Mouse (Mus musculus) midbrain, embryonic 14.5 days (tissue): ENCODE results near the gene Cyp2d22. TPM values are rescaled to one million over a fixed set of nuclear protein-coding genes. Genes with fewer than 3 reads are reported as not detected.

Experiments used
- ATAC-seq: fragments of 200-750 bp; cut with Nextera tagmentation; 2 replicates; pipeline ENCODE4 v1.8.0; 2017; ENCODE audit warnings: moderate number of reproducible peaks, moderate library complexity; ENCODE audit not compliant: low FRiP score, low TSS enrichment
- DNase-seq: peaks from one replicate; pipeline ENCODE4 v3.0.0-alpha.2; 2015
- H3K27ac ChIP-seq: fragments of 300-500 bp; sonication (generic); replicated peaks from 2 replicates; pipeline ENCODE4 v1.5.1; 2014; ENCODE audit warnings: mild to moderate bottlenecking, low read depth, low read length, moderate library complexity
- H3K27me3 ChIP-seq: fragments of 300-500 bp; sonication (generic); 2 replicates; pipeline ENCODE4 v1.6.1; 2014; ENCODE audit warnings: low read length, control low read depth, mixed read lengths; ENCODE audit not compliant: control insufficient read depth, insufficient read depth
- H3K36me3 ChIP-seq: fragments of 300-500 bp; sonication (generic); 2 replicates; pipeline ENCODE4 v1.6.1; 2014; ENCODE audit warnings: low read length, control low read depth; ENCODE audit not compliant: control insufficient read depth, insufficient read depth
- H3K4me1 ChIP-seq: fragments of 300-500 bp; sonication (generic); 2 replicates; pipeline ENCODE4 v1.6.1; 2014; ENCODE audit warnings: mild to moderate bottlenecking, antibody characterized with exemption, low read length, control low read depth; ENCODE audit not compliant: control insufficient read depth, insufficient read depth
- H3K4me2 ChIP-seq: fragments of 300-500 bp; sonication (generic); 2 replicates; pipeline ENCODE4 v1.6.1; 2014; ENCODE audit warnings: mild to moderate bottlenecking, low read length, moderate library complexity
- H3K4me3 ChIP-seq: fragments of 300-500 bp; sonication (generic); replicated peaks from 2 replicates; pipeline ENCODE4 v1.5.1; 2014; ENCODE audit warnings: low read depth, low read length
- H3K9ac ChIP-seq: fragments of 300-500 bp; sonication (generic); replicated peaks from 2 replicates; pipeline ENCODE4 v1.6.1; 2014; ENCODE audit warnings: mild to moderate bottlenecking, low read length, moderate library complexity
- H3K9me3 ChIP-seq: fragments of 300-500 bp; sonication (generic); 2 replicates; pipeline ENCODE4 v1.6.1; 2016; ENCODE audit warnings: low read length, control low read depth, mixed read lengths; ENCODE audit not compliant: control insufficient read depth
- WGBS: fragments of 180-500 bp; shearing (Covaris S2); extraction: QIAGEN DNeasy Blood & Tissue Kit; methylation state at CpG from one replicate; pipeline ENCODE4 v1.1.7; 2014; 5-methylcytosine and 5-hydroxymethylcytosine counted together
- polyA plus RNA-seq: library from polyadenylated mRNA; unstranded; fragments of >200 nt; fragmentation: Nextera tagmentation; extraction: Ambion mirVana; gene quantifications from 2 replicates; pipeline ENCODE4 v1.2.1, GENCODE M21; 2014

Gene Cyp2d22
- polyA plus RNA-seq: 0.76 and 2.1 TPM in 2 replicates

GRCm38 (mm10) chr15:82379871-82380713 lies at the start of gene Cyp2d22:
Gene Cyp2d22 (minus strand): TSS chr15:82380260.
- Histone ChIP-seq H3K36me3 (no peaks in the 10 kb centered on the region), H3K27me3 (no peaks in the 10 kb centered on the region), H3K4me3 (peak within 1 kb of the TSS; percentile 29), H3K9me3 (no peaks in the 10 kb centered on the region), H3K9ac (peak within 1 kb of the TSS; percentile 40; the same call in 1 of the 2 replicates), H3K4me2 (peak within 1 kb of the TSS; percentile 54), H3K27ac (no peak within 1 kb of the TSS), H3K4me1 (peaks cover 8% of the 10 kb centered on the region)
- ATAC-seq: peak; percentile 55
- DNase-seq: peak; percentile 49
- under 1% methylated on average over 19 of the region's 24 CpGs for WGBS

DNA sequence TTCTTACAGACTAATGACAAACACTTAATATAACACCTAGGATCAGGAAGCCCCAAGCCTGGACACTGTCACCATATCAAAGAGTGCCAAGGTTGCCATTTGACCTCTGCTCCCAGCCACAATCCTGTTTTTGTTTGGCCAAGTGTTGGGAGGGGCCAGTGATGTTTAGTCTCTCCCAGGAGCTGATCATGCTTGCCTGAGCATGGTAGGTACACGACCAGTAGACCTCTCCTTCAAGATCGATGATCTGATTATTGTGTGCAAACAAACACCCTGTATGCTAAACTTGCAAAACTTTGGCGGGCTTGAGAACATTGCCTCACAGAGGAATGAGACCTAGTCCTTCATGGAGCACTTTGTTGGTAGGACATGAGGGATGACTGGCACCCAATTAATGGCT lies 43.4 kb upstream of the Cyp2d22 start:
- no peaks in the 10 kb centered on the region for H3K4me1 ChIP-seq
- H3K27ac ChIP-seq: no peak overlapping the region
- no peak overlapping the region for H3K4me3 ChIP-seq
- no peaks in the 10 kb centered on the region for H3K27me3 ChIP-seq
- H3K4me2 ChIP-seq: no peak overlapping the region
- H3K36me3 ChIP-seq: no peaks in the 10 kb centered on the region
- no peak overlapping the region for H3K9ac ChIP-seq
- no peak for DNase-seq
- 90% methylated on average over 3 of the region's 3 CpGs for WGBS
- ATAC-seq: no peak
- H3K9me3 ChIP-seq: no peaks in the 10 kb centered on the region

DNA sequence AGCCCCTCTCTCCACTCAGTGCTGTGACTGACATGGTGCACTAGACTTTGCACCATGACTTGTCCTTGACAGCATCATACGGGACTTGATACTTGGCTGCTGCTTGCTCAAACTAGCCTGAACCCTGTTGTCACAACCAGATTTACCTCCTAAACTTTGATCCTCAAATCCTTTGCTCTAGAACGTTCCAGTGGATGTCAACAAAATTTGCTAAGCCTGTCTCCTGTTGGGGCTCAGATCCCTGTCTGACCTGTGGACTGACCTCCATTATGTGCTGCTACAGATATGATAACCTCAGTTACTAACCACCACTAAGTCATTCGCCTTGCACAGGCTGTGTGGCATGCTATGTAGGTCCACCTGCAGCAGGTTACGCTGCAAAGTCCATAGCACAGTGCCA lies 42.9 kb upstream of the Cyp2d22 start:
- Histone ChIP-seq H3K4me3 (no peak overlapping the region), H3K27ac (no peak overlapping the region), H3K4me1 (no peaks in the 10 kb centered on the region), H3K9ac (no peak overlapping the region), H3K4me2 (no peak overlapping the region), H3K9me3 (no peaks in the 10 kb centered on the region), H3K36me3 (no peaks in the 10 kb centered on the region), H3K27me3 (no peaks in the 10 kb centered on the region)
- no peak for ATAC-seq
- DNase-seq: no peak
- WGBS: 82% methylated on average over 4 of the region's 4 CpGs

DNA sequence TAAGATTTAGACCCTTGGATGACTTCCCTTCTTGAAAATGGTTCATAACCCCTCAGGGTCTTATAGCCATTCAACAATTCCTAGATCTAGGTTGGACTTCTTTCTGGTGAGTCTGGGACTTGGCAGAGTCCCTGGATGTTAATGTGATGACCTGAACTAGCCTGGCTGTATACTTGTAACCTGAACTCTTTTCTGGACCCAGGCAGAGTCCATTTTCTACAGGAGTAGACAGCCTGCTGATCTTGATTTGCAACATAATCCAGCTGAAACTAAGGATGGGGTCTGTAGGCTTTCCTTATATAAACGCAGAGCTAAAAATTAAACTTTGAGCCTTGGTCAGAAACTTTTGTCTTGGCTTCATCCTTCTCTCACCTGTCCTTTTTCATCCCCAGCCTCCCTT lies 38.6 kb upstream of the Cyp2d22 start:
- H3K4me3 ChIP-seq: no peak overlapping the region
- no peak overlapping the region for H3K9ac ChIP-seq
- DNase-seq (no peak), ATAC-seq (no peak)
- no peak overlapping the region for H3K27ac ChIP-seq
- no peaks in the 10 kb centered on the region for H3K36me3 ChIP-seq
- no peaks in the 10 kb centered on the region for H3K27me3 ChIP-seq
- H3K4me1 ChIP-seq: 0 out of 2 replicates have a peak, but pooled peaks cover 4% of the 10 kb centered on the region
- H3K4me2 ChIP-seq: no peak overlapping the region
- WGBS: 82% methylated on average over 1 of the region's 1 CpGs
- H3K9me3 ChIP-seq: no peaks in the 10 kb centered on the region

DNA sequence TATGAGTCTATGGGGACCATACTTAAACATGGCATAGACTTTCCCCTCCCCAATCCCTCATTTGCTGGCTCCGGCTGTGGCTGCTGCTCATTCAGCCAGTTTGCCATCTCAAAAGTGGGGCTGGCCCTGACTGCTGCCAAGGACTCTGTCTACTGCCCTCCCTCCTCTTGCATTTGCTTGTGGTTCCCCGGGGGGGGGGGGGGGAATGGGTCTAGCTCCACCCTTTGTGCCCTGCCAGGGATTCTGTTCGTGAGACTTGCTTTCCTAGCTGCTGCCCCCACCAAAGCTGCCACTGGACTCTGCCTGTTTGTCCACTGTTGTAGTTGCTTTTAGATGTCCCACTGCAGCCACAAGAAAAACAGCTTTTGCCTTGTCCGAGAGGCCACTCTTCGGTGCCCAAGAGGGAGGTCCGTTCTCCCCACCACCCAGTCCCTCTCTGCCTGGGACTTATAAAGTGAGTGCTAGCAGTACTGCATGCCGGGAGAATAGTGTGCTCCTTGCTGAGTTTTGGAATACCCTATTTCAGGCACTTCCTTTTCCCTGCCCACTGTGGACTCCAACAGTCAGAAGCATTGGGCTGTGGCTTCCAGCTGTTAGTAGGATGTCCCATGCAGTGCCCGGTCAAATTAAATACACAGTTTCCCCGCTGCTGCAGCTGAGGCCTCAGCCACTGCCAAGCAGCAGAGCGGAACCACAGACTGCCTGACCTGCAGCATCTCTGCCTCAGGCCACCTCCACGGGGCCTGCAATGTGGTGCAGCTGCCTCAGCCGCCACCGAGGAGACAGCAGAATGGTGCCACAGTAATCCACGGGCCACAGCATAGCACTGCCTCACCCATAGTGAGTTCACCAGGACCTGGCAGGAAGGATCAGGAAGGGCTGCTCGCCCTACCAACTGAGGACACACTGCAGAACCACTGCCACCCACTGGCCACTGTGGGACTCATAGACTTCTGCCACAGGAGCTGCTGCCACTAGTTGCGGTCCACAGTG lies 37.0 kb upstream of the Cyp2d22 start:
- Histone ChIP-seq H3K27ac (no peak overlapping the region), H3K4me1 (0 out of 2 replicates have a peak, but pooled peaks cover 4% of the 10 kb centered on the region), H3K4me3 (no peak overlapping the region), H3K9ac (peak overlapping the region; percentile 36; the same call in 1 of the 2 replicates), H3K4me2 (peak overlapping the region; percentile 37), H3K36me3 (no peaks in the 10 kb centered on the region), H3K27me3 (no peaks in the 10 kb centered on the region), H3K9me3 (no peaks in the 10 kb centered on the region)
- WGBS: 15% methylated on average over 16 of the region's 16 CpGs
- ATAC-seq (no peak; the same call in 1 of the 2 replicates), DNase-seq (peak; percentile 74)

GRCm38 (mm10) chr15:82407536-82407935 lies 27.5 kb upstream of the Cyp2d22 start:
- DNase-seq (no peak), ATAC-seq (no peak)
- no peaks in the 10 kb centered on the region for H3K4me1 ChIP-seq
- H3K27ac ChIP-seq: no peak overlapping the region
- no peak overlapping the region for H3K4me3 ChIP-seq
- no peaks in the 10 kb centered on the region for H3K36me3 ChIP-seq
- H3K4me2 ChIP-seq: no peak overlapping the region
- H3K27me3 ChIP-seq: no peaks in the 10 kb centered on the region
- H3K9me3 ChIP-seq: no peaks in the 10 kb centered on the region
- WGBS: 80% methylated on average over 4 of the region's 4 CpGs
- H3K9ac ChIP-seq: no peak overlapping the region

GRCm38 (mm10) chr15:82406981-82407380 lies 26.9 kb upstream of the Cyp2d22 start, which contains the start of gene Cyp2d10:
Gene Cyp2d10 (minus strand): TSS chr15:82407195.
- H3K27me3 ChIP-seq: no peaks in the 10 kb centered on the region
- H3K27ac ChIP-seq: no peak within 1 kb of the TSS
- no peaks in the 10 kb centered on the region for H3K36me3 ChIP-seq
- ATAC-seq: no peak
- H3K9me3 ChIP-seq: no peaks in the 10 kb centered on the region
- no peak for DNase-seq
- H3K4me3 ChIP-seq: no peak within 1 kb of the TSS
- no peak within 1 kb of the TSS for H3K4me2 ChIP-seq
- H3K4me1 ChIP-seq: no peaks in the 10 kb centered on the region
- WGBS: 94% methylated on average over 6 of the region's 6 CpGs
- H3K9ac ChIP-seq: no peak within 1 kb of the TSS

DNA sequence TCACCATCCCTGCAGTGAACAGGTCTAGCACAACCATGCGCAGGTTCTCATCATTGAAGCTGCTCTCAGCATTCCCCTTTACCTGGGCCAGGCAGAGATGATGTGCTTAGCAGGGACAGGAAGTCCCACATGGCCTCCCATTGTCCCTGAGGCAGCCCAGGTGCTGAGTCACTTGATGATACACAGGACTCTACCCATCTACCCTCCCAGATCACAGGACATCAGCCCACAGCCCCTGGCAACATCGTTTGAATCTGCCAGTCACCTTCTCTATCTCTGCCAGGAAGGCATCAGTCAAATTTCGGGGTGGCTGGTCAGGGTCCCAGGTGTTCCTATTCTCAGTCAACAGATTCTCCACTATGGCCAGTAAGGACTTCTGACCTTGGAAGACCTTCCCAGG lies 24.1 kb upstream of the Cyp2d22 start:
- no peak overlapping the region for H3K27ac ChIP-seq
- ATAC-seq (no peak), DNase-seq (no peak)
- H3K9ac ChIP-seq: no peak overlapping the region
- no peaks in the 10 kb centered on the region for H3K9me3 ChIP-seq
- WGBS: 87% methylated on average over 3 of the region's 3 CpGs
- no peak overlapping the region for H3K4me3 ChIP-seq
- H3K27me3 ChIP-seq: no peaks in the 10 kb centered on the region
- no peak overlapping the region for H3K4me2 ChIP-seq
- no peaks in the 10 kb centered on the region for H3K4me1 ChIP-seq
- no peaks in the 10 kb centered on the region for H3K36me3 ChIP-seq
